Mouse (Mus musculus): Measurements from ENCODE around the gene Hfe.
A peak's percentile ranks its signal among the peaks of the same experiment; 100 is the strongest.

DNA sequence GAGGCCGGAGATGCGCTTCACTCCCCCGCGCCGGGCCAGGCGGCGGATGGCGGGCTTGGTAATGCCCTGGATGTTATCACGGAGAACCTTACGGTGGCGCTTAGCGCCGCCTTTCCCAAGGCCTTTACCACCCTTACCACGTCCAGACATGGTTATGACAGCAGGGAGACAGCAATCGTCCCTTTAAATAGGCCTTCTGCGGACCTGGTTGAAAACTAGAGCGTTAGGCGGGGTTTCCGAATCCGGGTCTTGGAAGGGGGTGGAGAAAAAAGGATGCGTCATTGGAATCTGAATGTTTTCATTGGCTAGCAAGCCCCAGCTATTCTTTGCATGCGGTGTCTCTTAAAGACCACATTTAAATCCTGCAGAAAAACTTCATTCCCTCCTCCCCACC, 12.4 kb downstream of the Hfe start, which contains the start of gene Hist1h4c:
- 0 out of 2 replicates have a peak, but pooled peaks have one; percentile 14 for TF ChIP-seq CTCF (IDR thresholded peaks at IDR 0.05; ENCODE audit: borderline replicate concordance, control insufficient read depth, extremely low read depth, insufficient read depth, low read length, poor library complexity)
- peak; percentile 99 for TF ChIP-seq POLR2A (IDR thresholded peaks at IDR 0.05; ENCODE audit: control insufficient read depth, extremely low read depth, insufficient read depth, low read length, poor library complexity)

All from thymus, adult 2 months (tissue).